Mouse (Mus musculus) left cerebral cortex, postnatal 36 days (tissue): ENCODE results near the gene Syne3. TPM values are rescaled to one million over a fixed set of nuclear protein-coding genes. Genes with fewer than 3 reads are reported as not detected.

Experiments used
- DNase-seq, 2 experiments: peaks; one replicate each; pipeline ENCODE4 v3.0.0; 2021 to 2022; ENCODE audit warnings: low spot score in 2 of 2, mixed read lengths in 1 of 2
- intact Hi-C: fragments of 180-260 bp; cut with DNase I; formaldehyde crosslinking; loops from one replicate; pipeline ENCODE4 v1.15.1; 2025
- total RNA-seq, 2 experiments: library from RNA; stranded (reverse); gene quantifications; 2 replicates each; pipeline ENCODE4 v1.2.3; 2021

The Syne3 gene
- total RNA-seq, 2 experiments from 2014 or later = 1.0 to 2.1 TPM

DNA sequence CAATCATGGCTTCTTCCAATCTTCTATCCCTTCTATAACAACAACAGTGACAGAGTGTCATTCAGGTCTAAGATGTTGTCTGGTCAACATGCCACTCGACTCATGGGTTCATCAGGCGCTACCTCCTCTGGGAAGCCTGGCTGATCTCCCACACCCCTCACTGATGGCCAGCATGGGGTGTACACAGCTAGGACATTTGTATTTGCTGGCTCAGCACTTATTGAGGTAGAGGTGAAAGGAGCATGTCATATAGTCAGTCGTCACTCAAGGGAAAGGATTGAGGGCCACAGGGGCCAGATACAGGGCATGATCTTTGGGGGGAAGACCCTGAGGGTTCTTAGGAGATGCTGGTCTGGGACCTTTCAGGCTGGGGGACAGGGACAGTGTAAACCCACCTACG is 99.9 kb downstream of the Syne3 start:
- no peak for DNase-seq
- intact Hi-C loops = no loop called here

GRCm38 (mm10) chr12:104908986-104909385 is 100.6 kb downstream of the Syne3 start:
- intact Hi-C loops = no loop called here
- DNase-seq = no peak

DNA sequence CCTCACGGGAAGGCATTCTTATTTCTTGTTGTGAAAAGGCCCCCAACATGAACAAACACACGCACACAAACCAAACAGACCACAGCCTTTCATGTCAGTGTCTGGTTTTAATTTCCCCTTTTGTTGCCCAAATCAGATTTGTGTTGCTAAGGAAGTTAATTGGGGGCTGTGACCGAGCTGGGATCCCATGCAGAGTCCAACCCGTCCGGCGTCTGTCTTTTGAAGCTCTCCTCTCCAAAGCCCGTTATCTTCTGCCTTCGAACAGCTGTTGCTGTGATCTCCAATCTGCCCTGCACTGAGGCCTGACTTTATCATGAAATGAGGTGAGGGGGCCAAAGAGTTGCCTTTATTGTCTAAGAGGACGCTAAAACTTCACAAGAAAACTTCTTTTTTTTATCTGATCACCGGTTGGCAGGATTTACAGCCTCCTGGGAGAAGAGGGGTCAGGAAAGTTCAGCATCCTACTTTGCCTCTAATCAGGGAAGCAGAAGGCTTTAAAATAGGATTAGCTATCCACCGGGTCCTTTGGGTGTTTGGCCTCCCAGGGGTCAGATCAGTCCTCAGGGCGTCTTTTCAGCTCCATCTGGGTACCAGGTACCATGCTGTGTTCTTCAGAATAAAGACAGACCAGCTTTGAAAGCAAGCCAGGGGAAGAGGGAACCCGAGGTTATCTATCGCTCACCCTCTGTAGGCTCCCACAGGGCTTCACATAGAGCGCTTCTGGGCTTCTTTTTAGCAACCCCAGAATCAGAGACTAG is 101.4 kb downstream of the Syne3 start:
- intact Hi-C loops = no loop called here
- DNase-seq = no peak

- DNase-seq = no peak
- intact Hi-C loops = no loop called here
Measured at GRCm38 (mm10) chr12:104907133-104907532, 102.5 kb downstream of the Syne3 start.

DNA sequence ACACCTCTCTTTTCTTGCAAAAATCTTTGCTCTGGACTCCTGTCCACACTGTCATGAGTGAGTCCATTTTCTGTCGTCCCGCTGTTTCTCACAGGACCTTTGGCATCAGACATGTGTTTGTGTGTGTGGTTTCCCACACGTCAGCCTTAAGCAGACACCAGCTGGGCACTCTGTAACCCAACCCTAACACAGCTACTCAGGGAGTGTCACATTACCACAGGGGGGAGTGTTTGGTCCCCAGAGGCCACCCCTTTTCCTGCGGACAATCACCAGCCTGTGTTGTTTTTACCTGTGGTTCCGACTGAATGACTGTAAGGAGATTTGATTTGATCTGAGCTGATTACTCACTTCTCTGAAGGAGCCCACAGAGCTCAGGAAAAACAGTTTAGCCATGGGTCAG is 105.5 kb downstream of the Syne3 start:
- intact Hi-C loops = no loop called here
- no peak for DNase-seq

DNA sequence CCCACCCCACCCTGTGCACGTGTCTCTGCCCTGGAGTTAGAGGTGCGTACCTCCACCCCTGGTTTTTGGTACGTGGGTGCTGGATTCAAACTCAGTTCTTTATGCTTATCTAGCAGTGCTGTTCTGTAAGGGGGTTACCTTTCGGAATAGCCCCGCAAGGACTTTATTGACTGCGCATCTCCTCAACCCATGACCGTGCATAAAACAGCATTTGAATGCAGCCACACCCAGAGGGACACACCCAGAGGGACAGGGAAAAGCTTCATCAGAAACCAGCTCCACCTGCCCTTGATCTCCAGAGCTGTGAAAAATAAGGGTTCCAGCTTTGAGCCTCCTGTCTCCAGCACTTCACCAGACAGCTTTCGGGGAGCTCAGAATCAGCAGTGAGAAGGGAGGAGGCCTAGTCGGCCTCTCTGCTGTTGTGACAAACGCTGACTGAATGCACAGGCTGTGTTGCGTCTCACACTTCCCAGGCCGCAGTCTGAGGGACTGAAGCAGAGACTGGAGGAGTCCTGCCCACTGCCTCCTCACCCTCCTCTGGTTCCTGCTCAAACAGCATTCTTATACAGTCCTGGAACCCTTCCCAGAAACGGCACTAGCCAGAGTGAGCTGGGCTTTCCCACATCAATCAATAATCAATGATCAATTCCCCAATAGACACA is 107.1 kb downstream of the Syne3 start:
- DNase-seq = no peak
- intact Hi-C loops = no loop called here

DNA sequence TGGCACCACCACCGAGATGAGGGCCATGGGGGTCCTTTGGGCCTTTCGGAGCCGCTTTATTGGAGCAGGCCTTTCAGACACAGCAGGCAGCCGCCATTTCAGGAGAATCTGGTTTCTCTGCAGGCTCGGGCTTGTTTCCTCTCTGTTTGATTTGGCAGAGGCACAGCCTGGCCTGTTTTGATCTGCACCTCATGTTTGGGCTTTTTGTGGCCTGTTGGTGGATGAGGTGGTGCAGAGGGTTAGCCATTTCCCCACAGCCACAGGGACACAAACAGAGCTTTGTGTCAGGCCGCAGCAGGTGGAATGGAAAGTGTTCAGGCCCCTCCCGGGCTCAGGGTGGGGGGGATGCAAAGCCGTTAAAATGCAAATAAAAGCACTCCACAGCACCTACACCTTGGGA is 108.3 kb downstream of the Syne3 start:
- intact Hi-C loops = no loop called here
- no peak for DNase-seq

GRCm38 (mm10) chr12:104899835-104900234 is 109.8 kb downstream of the Syne3 start:
- no peak for DNase-seq
- intact Hi-C loops = no loop called here

- intact Hi-C loops = no loop called here
- DNase-seq = no peak
Measured at GRCm38 (mm10) chr12:104899161-104899560, 110.4 kb downstream of the Syne3 start.

DNA sequence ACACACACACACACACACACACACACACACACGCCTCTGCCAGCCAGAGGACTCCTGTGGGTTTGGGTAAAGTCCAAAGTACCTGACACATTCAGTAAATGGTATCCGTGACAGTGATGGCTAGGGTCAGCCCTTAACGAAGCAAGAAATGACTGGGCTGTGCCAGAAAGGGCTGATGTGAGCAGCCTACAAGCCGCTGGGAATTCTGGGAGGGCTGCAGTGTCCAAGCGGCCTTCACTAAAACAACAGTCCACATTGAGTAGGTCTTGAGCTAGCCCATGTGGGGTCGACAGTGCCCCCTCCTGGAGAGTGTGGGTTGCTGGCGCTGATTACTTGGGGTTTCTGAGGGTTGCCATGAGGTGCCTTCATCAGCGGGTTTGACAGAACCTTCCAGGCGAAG is 110.9 kb downstream of the Syne3 start:
- DNase-seq = no peak
- intact Hi-C loops = no loop called here

DNA sequence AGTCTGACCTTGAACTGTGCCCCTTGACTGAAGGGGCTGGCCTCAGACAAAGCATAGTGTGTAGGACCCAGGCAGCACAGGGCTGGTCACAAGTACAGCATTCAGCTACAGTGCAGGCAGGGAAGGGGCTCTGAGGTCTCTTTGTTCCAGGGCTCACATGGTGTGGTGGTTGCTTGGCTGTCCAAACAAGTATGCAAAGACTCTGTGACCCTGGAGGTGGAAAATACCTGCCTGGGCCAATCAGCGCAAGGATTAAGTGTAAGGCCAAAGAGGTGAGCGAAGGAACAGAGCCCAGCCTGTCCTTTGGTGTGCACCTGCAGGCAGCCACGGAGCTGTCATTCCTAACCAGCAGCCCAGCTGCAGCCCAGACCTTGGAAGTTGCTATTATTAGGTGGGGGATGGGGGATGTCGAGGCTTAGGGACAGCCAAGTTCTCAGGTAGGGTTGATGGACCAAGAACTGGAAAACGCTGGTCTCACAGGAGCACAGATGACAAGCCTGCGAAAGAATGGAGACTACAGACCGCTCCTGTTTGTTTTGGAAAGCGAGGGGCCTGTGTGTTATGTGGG is 112.5 kb downstream of the Syne3 start:
- intact Hi-C loops = no loop called here
- DNase-seq = no peak

DNA sequence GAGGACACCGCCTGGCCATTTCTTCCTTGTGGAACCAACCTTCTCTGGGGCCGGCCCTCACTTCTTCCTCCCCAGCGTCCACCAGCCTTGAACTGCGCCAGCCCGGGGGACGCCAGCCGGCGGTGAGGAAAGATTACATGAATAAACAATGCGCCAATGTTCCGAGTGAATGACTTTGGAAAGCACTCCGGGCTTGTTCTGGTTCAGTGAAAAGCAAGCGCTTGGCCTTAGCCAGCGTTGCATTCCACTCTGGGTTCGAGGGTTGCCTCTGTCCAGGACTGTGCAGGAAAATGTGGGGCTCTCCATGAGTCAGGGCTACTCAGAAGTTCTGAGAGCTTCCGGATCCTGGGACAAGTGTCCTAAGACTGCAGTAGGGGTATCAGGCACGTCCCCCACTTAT is 113.0 kb downstream of the Syne3 start:
- intact Hi-C loops = no loop called here
- DNase-seq = peak in 1 of 2 experiments; percentile 36

DNA sequence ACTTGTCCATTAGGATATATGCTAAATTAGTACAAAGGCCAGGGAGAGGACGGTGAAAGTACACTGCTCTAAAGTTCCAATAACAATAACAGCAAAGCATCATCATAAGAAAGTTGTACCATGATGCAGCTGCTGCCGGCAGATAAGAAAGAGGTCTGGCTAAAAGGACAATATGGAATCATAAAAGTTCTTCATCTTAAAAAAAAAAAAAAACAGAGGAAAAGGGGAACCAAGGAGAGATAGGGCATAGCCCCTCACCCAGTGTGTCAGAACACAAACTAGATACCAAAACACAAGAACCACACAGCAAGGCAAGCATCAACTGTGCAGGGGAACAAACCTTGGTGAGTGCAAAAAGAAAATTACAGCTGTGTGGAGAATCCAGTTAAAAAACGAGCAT is 117.4 kb downstream of the Syne3 start:
- no peak for DNase-seq
- intact Hi-C loops = no loop called here

DNA sequence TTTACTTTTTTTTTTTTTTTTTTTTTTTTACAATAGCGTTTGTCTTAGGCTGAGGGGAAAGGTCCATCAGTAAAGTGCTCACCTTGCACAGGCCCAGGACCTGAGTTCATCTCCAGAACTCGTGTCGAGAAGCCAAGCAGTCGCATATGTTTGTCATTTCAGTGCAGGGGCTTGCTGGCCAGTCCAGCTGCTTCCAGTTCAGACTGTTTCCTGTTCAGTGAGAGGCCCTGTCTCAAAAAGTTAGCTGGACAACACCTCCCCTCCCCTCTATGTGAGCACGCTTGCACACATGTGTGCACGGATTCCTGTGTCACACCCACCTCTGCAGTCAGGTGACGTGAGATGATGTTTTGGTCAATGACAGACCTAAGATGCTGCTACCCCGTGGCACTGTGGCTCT is 119.5 kb downstream of the Syne3 start:
- DNase-seq = no peak
- intact Hi-C loops = no loop called here

DNA sequence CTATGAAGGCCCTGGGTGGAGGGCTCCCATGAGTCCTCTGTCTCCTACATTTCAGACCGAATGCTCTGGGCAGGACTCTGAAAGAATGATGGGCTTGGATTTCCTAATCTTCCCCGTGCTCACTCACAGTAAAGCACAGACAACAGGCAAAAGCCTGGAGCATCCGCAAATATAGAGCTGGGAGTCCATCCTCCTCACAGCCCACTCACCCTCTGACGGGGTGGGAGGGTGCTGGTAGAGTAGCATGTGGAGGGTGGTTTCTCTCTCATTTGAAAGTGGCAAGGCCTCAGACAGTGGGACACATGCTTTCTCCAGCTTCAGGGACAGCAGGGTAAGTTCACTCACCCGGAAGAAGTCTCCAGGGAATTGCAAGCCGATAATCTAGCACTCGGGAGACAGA is 123.5 kb downstream of the Syne3 start:
- intact Hi-C loops = no loop called here
- peak in 1 of 2 experiments; percentile 35 for DNase-seq

DNA sequence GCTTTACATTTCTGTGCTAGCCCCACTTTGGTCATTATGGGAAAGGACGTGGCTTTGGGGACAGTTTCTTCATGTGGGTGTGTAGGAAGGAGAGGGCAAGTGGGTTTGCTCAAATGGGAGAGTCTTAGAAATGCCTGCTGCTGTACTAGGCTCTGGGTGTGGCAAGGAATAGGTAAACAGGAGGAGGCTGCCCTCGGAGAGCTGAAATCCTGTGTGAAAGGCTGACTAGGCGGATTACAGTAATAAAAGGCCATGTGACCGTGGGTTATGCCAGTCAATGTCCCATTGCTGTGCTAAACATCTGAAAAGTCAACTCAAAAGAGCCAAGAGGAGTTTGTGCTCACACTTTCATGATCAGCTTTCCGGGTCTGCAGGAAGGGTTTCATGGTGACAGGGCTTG is 127.1 kb downstream of the Syne3 start:
- intact Hi-C loops = no loop called here
- DNase-seq = no peak

DNA sequence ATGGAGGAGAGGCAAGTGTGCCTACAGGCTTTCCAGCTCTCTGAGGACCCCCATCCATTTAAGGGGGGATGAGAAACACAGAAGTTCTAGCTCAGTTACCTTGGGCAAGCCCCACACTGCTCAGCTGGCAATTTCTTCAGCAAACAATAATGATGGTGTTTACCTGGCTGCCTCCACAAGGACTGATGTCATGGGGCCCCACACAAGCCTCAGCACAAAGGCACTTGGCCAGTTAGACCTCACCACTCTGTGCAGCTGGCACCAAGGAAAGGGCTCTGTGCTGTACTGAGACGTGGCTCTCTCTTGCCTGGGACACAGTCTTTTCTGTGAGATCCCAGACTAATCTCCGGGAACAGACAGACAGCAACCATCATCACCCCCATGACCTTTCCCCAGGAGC is 127.5 kb downstream of the Syne3 start:
- intact Hi-C loops = no loop called here
- no peak for DNase-seq

DNA sequence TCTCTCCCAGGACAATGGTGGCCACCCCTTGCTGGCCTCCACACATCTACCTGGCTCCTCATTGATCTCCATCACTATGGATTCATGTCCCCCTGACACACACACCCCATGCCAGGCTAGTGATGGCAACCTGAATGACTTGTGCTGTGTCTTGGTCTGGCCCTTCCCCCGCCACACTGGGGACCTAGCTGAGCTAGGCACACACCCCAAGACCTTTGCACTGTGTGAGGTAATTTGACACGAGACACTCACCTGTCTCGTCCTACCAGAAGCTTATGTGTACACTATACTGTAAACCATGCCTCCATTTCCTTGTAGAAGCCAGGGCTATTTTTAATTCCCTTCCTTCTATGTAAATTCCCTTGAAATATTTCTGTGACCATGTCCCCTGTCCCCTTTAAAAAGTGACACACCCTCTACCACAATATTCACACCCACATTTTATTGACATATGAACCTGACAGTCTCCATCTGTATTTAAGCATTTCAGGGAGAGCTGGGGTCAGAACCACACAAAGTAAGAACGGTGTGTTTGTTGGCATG is 128.0 kb downstream of the Syne3 start:
- intact Hi-C loops = no loop called here
- no peak for DNase-seq

DNA sequence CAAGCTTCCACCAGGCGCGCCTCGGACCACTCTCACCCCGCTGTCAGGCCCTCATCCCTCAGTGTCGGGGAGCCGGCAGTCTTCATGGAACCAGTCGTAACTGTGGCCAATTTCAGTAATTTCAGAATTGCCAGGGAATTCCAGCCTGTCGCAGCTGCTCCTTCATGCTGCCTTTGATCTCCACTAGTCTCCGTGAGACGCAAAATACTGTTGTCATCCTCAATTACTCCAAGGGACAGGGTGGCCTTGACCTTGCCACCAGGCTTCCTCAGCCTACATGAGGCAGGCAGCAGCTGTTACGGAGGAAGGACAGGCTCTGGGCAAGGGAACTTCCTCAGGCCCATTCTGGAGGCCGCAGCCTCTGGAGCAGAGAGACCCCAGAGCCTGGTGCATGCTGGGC is 129.2 kb downstream of the Syne3 start:
- intact Hi-C loops = no loop called here
- no peak for DNase-seq
